Mouse (Mus musculus) urinary bladder, postnatal 14 days (tissue): ENCODE measurements around the gene Cycs.

Experiments used
- DNase-seq: peaks from one replicate; pipeline ENCODE4 v3.0.0; 2021; ENCODE audit warnings: low spot score

Cycs gene

GRCm38 (mm10) chr6:50545412-50546043 is 20.8 kb downstream of the Cycs start:
- DNase-seq: peak; percentile 46

- no peak for DNase-seq
These were observed 23.8 kb downstream of the Cycs start for GRCm38 (mm10) chr6:50542535-50542934.

GRCm38 (mm10) chr6:50539641-50540040 is 26.7 kb downstream of the Cycs start:
- peak; percentile 67 for DNase-seq

- DNase-seq: peak; percentile 81
These were observed 29.9 kb downstream of the Cycs start for GRCm38 (mm10) chr6:50536461-50536892.

GRCm38 (mm10) chr6:50535346-50535745 is 31.0 kb downstream of the Cycs start:
- no peak for DNase-seq

GRCm38 (mm10) chr6:50531920-50532319 is 34.4 kb downstream of the Cycs start:
- no peak for DNase-seq

GRCm38 (mm10) chr6:50531003-50531402 is 35.3 kb downstream of the Cycs start:
- DNase-seq: no peak

- no peak for DNase-seq
These were observed 37.1 kb downstream of the Cycs start for GRCm38 (mm10) chr6:50529194-50529593.

- DNase-seq: no peak
These were observed 38.9 kb downstream of the Cycs start for GRCm38 (mm10) chr6:50527416-50527815.

GRCm38 (mm10) chr6:50526597-50527024 is 39.7 kb downstream of the Cycs start:
- DNase-seq: peak; percentile 83

- no peak for DNase-seq
These were observed 40.5 kb downstream of the Cycs start for GRCm38 (mm10) chr6:50525846-50526245.

GRCm38 (mm10) chr6:50524261-50524896 is 42.0 kb downstream of the Cycs start:
- no peak for DNase-seq

GRCm38 (mm10) chr6:50522772-50523171 is 43.6 kb downstream of the Cycs start:
- DNase-seq: no peak

- DNase-seq: no peak
These were observed 44.7 kb downstream of the Cycs start for GRCm38 (mm10) chr6:50521532-50522135.

- no peak for DNase-seq
These were observed 46.2 kb downstream of the Cycs start for GRCm38 (mm10) chr6:50520139-50520538.

- no peak for DNase-seq
These were observed 48.0 kb downstream of the Cycs start for GRCm38 (mm10) chr6:50518371-50518770.
